Mouse (Mus musculus) C2C12 (cell line): ENCODE measurements around the gene Ckap2l. TPM values are rescaled to one million over a fixed set of nuclear protein-coding genes. Genes with fewer than 3 reads are reported as not detected.

Source experiments
- H3K27me3 ChIP-seq: one replicate; pipeline ENCODE4 v1.6.1; 2011; ENCODE audit not compliant: control insufficient read depth, insufficient read depth, insufficient read length
- H3K36me3 ChIP-seq: one replicate; pipeline ENCODE4 v1.6.1; 2011; ENCODE audit not compliant: control insufficient read depth, insufficient read depth
- H3K4me3 ChIP-seq: one replicate; pipeline ENCODE4 v1.5.1; 2011; ENCODE audit warnings: mild to moderate bottlenecking, control low read depth; ENCODE audit not compliant: poor library complexity, insufficient read depth, severe bottlenecking
- H3K79me2 ChIP-seq: one replicate; pipeline ENCODE4 v1.6.1; 2011; ENCODE audit not compliant: control insufficient read depth, insufficient read depth
- H3K79me3 ChIP-seq: one replicate; pipeline ENCODE4 v1.6.1; 2011; ENCODE audit warnings: low read depth, control low read depth
- H3ac ChIP-seq: one replicate; pipeline ENCODE3; 2011; ENCODE audit warnings: low read depth; ENCODE audit not compliant: control insufficient read depth, insufficient read length
- CEBPB ChIP-seq: IDR thresholded peaks from one replicate; pipeline ENCODE4 v1.6.1; 2011; ENCODE audit warnings: low read depth, mild to moderate bottlenecking, control low read depth, moderate library complexity
- CTCF ChIP-seq: IDR thresholded peaks from one replicate; pipeline ENCODE4 v1.5.1; 2011; ENCODE audit not compliant: control insufficient read depth, insufficient read depth, insufficient read length
- FOSL1 ChIP-seq: IDR thresholded peaks from one replicate; pipeline ENCODE4 v1.8.0; 2011; ENCODE audit warnings: mild to moderate bottlenecking, low read length; ENCODE audit not compliant: poor library complexity, insufficient read depth, severe bottlenecking
- MAX ChIP-seq: IDR thresholded peaks from one replicate; pipeline ENCODE4 v1.6.1; 2011; ENCODE audit warnings: mild to moderate bottlenecking, control low read depth
- MYOD1 ChIP-seq: IDR thresholded peaks from one replicate; pipeline ENCODE4 v1.6.1; 2011; ENCODE audit warnings: low read depth; ENCODE audit not compliant: control insufficient read depth, insufficient read length
- MYOG ChIP-seq: IDR thresholded peaks from one replicate; pipeline ENCODE4 v1.6.1; 2011; ENCODE audit not compliant: control insufficient read depth, insufficient read length; ENCODE audit errors: extremely low read depth
- USF1 ChIP-seq: IDR thresholded peaks from one replicate; pipeline ENCODE4 v1.6.1; 2011; ENCODE audit warnings: low read depth, mild to moderate bottlenecking, control low read depth, moderate library complexity
- polyA plus RNA-seq: library from polyadenylated mRNA; unstranded; fragments of >200 nt; fragmentation: generic; extraction: Trizol; gene quantifications from one replicate; pipeline ENCODE4 v1.2.1, GENCODE M21; 2012; ENCODE audit warnings: missing spikeins

Ckap2l gene
- polyA plus RNA-seq, 1 experiment = 17.9 TPM

- TF ChIP-seq MYOG (no peak), CTCF (no peak), CEBPB (no peak), MAX (no peak), FOSL1 (no peak), MYOD1 (no peak), USF1 (no peak)
- Histone ChIP-seq H3K36me3 (no peaks in the 10 kb centered on the region), H3ac (no peak overlapping the region), H3K27me3 (no peaks in the 10 kb centered on the region), H3K79me3 (no peaks in the 10 kb centered on the region), H3K79me2 (no peaks in the 10 kb centered on the region), H3K4me3 (no peak overlapping the region)
Measured at GRCm38 (mm10) chr2:129261151-129261794, 35.7 kb downstream of the Ckap2l start.

GRCm38 (mm10) chr2:129260646-129261045 is 36.4 kb downstream of the Ckap2l start:
- Histone ChIP-seq H3K4me3 (no peak overlapping the region), H3K27me3 (no peaks in the 10 kb centered on the region), H3ac (no peak overlapping the region), H3K79me3 (no peaks in the 10 kb centered on the region), H3K79me2 (no peaks in the 10 kb centered on the region), H3K36me3 (no peaks in the 10 kb centered on the region)
- TF ChIP-seq MYOD1 (no peak), CEBPB (no peak), USF1 (no peak), FOSL1 (no peak), MYOG (no peak), CTCF (no peak), MAX (no peak)

GRCm38 (mm10) chr2:129258475-129259211 is 38.4 kb downstream of the Ckap2l start:
- Histone ChIP-seq H3ac (no peak overlapping the region), H3K27me3 (no peaks in the 10 kb centered on the region), H3K4me3 (no peak overlapping the region), H3K79me3 (no peaks in the 10 kb centered on the region), H3K36me3 (no peaks in the 10 kb centered on the region), H3K79me2 (no peaks in the 10 kb centered on the region)
- TF ChIP-seq CEBPB = no peak
- TF ChIP-seq CTCF = peak; percentile 40
- TF ChIP-seq FOSL1 = no peak
- no peak for TF ChIP-seq MYOD1
- TF ChIP-seq USF1 = no peak

- Histone ChIP-seq H3K79me3 (no peaks in the 10 kb centered on the region), H3K4me3 (no peak overlapping the region), H3K79me2 (no peaks in the 10 kb centered on the region), H3K27me3 (no peaks in the 10 kb centered on the region), H3ac (no peak overlapping the region), H3K36me3 (no peaks in the 10 kb centered on the region)
- TF ChIP-seq MYOD1 (no peak), MYOG (no peak), FOSL1 (no peak), CTCF (no peak), CEBPB (no peak), MAX (no peak), USF1 (no peak)
Measured at GRCm38 (mm10) chr2:129258056-129258455, 39.0 kb downstream of the Ckap2l start.

- Histone ChIP-seq H3K79me2 (no peaks in the 10 kb centered on the region), H3K4me3 (no peak overlapping the region), H3ac (no peak overlapping the region), H3K27me3 (no peaks in the 10 kb centered on the region), H3K36me3 (no peaks in the 10 kb centered on the region), H3K79me3 (no peaks in the 10 kb centered on the region)
- TF ChIP-seq USF1 = no peak
- TF ChIP-seq MYOD1 = no peak
- no peak for TF ChIP-seq CTCF
- no peak for TF ChIP-seq MAX
- no peak for TF ChIP-seq CEBPB
- TF ChIP-seq MYOG = no peak
- no peak for TF ChIP-seq FOSL1
Measured at GRCm38 (mm10) chr2:129256006-129256405, 41.0 kb downstream of the Ckap2l start.

- H3ac ChIP-seq = no peak overlapping the region
- no peaks in the 10 kb centered on the region for H3K79me3 ChIP-seq
- H3K27me3 ChIP-seq = no peaks in the 10 kb centered on the region
- H3K4me3 ChIP-seq = no peak overlapping the region
- H3K36me3 ChIP-seq = no peaks in the 10 kb centered on the region
- no peaks in the 10 kb centered on the region for H3K79me2 ChIP-seq
- no peak for TF ChIP-seq MYOG
Measured at GRCm38 (mm10) chr2:129254076-129254475, 42.9 kb downstream of the Ckap2l start.
